Mouse (Mus musculus) urinary bladder, postnatal 10 days (tissue): ENCODE data around the gene Ccdc38.
A peak's percentile ranks its signal among the peaks of the same experiment; 100 is the strongest.
"Not testable (repeated sequence)": the region's sequence is repeated elsewhere in the genome, so short reads cannot be mapped to it uniquely, and the experiment has no call there.

Experiments
- DNase-seq: peaks from one replicate; pipeline ENCODE4 v3.0.0; 2022; ENCODE audit warnings: low spot score

The Ccdc38 gene

GRCm38 (mm10) chr10:93549821-93550220 lies 9.4 kb downstream of the Ccdc38 start:
- no peak for DNase-seq

GRCm38 (mm10) chr10:93552596-93552995 lies 12.2 kb downstream of the Ccdc38 start:
- no peak for DNase-seq

DNA sequence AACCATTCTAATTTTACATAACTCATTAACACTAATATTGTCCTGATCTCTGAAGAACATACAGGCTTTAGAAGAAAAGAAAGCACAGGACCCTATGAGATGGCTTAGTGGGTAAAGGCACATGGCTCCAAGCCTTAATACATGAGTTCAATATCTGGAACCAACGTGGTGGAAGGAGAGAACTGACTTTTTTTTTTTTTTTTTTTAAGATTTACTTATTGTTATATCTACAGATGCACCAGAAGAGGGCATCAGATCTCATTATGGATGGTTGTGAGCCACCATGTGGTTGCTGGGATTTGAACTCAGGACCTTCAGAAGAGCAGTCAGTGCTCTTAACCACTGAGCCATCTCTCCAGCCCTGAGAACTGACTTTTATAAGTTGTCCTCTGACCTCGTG lies 17.5 kb downstream of the Ccdc38 start:
- DNase-seq, result not testable (repeated sequence)

DNA sequence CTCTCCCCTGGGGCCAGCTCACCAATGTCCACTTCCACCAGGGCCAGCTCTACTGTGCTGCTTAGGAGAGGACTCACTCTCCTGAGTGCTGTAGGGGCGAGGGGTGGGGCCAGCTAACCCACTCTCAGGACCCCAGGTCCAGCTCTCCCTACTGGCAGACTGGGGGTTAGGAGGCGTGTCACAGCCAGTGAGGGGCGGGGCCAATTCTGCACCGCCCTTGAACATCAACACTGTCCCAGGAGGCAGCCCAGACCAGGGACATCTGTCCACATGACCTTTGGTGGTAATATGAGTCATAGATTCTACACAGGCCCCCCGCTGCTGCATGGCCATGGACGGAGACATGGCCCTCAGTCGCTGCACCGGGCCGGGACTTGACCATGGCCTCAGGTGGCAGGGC lies 19.4 kb downstream of the Ccdc38 start:
- no peak for DNase-seq

- no peak for DNase-seq
These were observed 24.2 kb downstream of the Ccdc38 start for GRCm38 (mm10) chr10:93564518-93565090.

GRCm38 (mm10) chr10:93567066-93567465 lies 26.6 kb downstream of the Ccdc38 start:
- no peak for DNase-seq

DNA sequence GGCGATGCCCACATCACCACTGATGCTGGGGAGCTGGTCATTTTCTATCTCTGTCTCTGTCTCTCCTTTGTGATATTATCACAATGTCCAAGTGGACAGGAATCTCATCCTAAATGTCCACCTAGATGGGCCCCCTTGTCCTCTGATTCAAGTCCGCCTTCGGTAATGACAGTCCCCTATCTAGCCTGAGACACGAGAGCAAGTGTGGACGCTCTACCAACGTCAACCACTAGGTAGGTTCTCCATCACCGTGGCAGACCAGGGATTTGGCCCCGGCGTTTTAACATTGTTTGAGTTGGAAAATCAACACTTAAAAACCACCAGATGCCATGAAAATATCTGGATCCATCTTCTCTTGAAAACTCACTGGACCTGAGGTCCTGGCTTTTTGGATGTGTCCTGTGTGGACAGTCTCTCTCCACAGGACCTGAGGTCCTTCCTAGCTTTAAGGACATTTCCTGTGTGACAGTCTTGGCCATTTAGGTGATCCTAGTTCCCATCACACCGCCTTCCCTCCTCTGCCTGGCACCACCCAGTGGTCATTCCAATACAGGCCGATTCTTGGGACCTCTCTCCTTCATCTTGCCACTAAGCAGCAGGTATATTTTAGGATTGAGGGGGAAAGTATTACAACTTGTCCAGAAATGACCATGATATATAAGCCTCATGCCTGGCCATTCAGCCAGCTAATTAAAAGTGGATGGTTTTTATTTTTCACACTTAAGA lies 27.6 kb downstream of the Ccdc38 start:
- DNase-seq, result no peak

DNA sequence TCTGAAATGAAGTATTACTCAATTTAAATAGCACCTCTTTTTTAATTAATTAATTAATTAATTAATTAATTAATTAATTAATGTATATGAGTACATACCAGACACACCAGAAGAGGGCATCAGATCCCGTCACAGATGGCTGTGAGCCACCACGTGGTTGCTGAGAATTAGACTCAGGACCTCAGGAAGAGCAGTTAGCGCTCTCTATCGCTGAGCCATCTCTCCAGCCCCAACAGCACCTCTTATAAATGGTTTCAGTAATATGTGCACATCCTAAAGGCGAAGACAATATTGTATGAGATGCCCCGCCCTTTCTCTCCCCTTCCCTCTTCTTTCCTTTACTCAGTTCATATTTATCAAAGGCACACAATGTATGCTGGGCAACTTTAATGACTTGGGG lies 28.2 kb downstream of the Ccdc38 start:
- DNase-seq, result no peak

DNA sequence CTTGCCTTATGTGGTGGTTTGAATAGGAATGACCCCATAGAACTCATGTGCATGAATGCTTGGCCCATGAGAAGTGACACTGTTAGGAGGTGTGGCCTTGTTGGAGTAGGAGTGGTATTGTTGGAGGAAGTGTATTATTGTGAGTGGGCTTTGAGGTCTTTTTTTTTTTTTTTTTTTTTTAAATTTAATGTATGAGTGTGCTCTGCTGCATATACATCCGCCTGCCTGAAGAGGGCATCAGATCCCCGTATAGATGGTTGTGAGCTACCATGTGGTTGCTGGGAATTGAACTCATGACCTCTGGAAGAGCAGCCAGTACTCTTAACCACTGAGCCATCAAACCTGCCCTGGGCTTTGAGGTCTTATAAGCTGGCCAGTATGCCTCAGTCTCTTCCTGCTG lies 31.8 kb downstream of the Ccdc38 start:
- DNase-seq, result no peak

DNA sequence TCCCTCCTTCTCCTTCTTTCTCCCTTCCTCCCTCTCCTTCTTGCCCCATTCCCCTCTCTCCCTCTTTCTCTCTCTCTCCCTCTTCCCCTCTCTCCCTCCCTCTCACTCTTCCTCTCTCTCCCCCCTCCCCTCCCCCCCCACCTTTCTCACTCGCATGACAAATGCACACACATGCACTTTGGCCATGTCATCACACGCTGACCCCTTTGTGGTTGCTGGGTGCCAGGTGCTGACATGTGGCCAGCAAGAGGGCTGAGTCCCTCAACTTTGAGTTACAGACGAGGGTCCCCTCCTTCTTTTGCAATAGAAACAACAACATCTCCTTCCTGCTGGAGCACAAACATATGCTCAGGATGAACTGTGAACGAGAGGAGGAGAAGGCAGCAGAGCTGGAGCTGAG lies 34.5 kb downstream of the Ccdc38 start:
- DNase-seq, result no peak

GRCm38 (mm10) chr10:93575960-93576359 lies 35.5 kb downstream of the Ccdc38 start:
- no peak for DNase-seq

- DNase-seq, result no peak
These were observed 36.9 kb downstream of the Ccdc38 start for GRCm38 (mm10) chr10:93577271-93577886.

- DNase-seq, result no peak
These were observed 48.4 kb downstream of the Ccdc38 start for GRCm38 (mm10) chr10:93588796-93589195.

DNA sequence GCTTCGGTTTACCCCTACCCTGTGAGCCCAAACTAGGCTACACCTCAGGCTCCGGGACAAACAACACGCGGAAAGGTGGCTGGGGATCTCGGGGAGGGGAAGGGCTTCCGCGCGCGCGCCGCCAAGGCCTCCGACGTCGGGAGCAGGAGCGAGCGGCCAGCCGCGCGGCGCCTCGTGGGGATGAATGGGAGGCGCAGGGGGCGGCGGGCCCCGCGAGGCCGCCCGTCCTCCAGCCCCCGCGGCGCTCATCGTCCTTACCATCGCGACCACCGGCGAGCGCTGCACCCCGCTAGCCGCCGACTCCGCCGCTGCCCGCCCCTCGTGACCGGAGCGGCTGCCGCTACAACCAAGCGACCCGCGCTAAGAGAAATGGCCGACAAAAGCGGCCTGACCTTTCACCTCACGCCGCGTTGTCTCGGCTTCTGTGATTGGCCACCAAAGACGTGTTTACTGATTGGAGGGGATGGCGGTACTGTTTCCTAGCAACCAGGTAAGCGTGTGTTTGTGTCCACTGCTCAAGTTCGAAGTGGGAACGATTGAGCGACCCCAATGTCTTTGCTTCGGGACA lies 48.9 kb downstream of the Ccdc38 start, which contains the start of gene Snrpf:
Snrpf (minus strand) TSS at position 426 of the 568 bp plus-strand sequence.
- DNase-seq, result peak; percentile 76

- no peak for DNase-seq
These were observed 52.0 kb downstream of the Ccdc38 start for GRCm38 (mm10) chr10:93592456-93592855.

GRCm38 (mm10) chr10:93594022-93594482 lies 53.6 kb downstream of the Ccdc38 start:
- DNase-seq, result peak; percentile 41

- no peak for DNase-seq
These were observed 55.4 kb downstream of the Ccdc38 start for GRCm38 (mm10) chr10:93595831-93596230.

- DNase-seq, result no peak
These were observed 56.2 kb downstream of the Ccdc38 start for GRCm38 (mm10) chr10:93596641-93597040.

GRCm38 (mm10) chr10:93602309-93602708 lies 61.9 kb downstream of the Ccdc38 start:
- DNase-seq, result no peak

DNA sequence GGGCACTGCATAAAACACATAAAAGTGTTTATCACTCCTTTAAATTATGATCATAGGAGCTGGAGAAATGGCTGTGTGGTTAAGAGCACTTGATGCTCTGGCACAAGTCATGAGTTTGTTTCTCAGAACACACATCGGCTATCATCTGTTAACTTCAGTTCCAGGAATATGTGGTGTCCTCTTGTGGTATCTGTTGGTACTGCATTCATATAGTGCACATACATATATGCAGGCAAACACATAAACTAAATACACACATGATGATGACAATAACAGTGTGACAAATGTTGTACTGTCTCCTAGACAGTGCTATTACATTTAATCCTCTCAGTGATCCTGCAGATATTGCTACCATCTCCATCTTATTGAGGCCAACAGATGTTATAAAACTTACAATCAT lies 62.8 kb downstream of the Ccdc38 start:
- DNase-seq, result no peak

DNA sequence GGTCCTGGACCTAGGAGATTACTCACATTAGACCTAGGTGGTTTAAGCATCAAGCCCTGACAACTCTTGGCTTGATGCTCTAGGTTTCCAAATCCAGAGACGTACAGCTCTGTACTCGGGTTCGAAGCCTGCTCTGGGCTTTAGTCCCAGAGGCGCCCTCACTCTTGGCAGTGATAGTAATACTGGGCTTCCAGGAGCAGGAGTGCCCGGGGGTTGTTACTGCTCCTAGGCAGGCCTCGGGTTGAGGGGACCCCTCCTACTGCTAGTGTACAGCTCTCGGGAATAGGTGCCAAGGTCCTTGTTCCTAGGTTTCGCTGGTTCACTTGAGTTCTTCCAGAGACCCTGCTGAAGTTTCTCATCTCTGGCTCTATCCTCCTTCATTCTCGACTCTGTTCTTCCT lies 65.9 kb downstream of the Ccdc38 start:
- no peak for DNase-seq

- DNase-seq, result no peak
These were observed 67.6 kb downstream of the Ccdc38 start for GRCm38 (mm10) chr10:93608051-93608450.

DNA sequence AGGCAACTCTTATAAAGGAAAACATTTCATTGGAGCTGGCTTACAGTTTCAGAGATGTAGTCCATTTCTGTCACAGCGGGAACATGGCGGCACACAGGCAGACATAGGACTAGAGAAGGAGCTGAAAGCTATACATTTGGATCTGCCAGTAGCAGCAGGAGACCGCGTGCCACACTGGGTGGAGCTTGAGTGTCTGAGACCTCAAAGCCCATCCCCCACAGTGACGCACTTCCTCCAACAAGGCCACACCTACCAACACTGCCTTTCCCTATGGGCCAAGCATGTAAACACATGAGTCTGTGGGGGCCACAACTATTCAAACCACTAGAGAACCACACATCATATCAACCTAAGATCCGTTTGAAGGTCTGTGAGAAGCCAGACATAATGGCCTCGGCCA lies 68.8 kb downstream of the Ccdc38 start:
- DNase-seq, result no peak
